Mouse (Mus musculus) cerebellum, adult 2 months (tissue): ENCODE measurements at regions not wholly inside any gene's neighbourhood (a gene's known extent, or its start where the extent isn't known, plus 50 kb on each side); places are given as distances from the start of the nearest gene placed in this dataset.

Source experiments
- CTCF ChIP-seq: fragments of 200-500 bp; IDR thresholded peaks from 2 replicates; pipeline ENCODE4 v1.5.1; 2011; ENCODE audit warnings: low read depth, mild to moderate bottlenecking, control low read depth, low read length, moderate library complexity, borderline replicate concordance; ENCODE audit not compliant: insufficient read depth
- POLR2A ChIP-seq: fragments of 200-500 bp; IDR thresholded peaks from 2 replicates; pipeline ENCODE4 v1.6.1; 2011; ENCODE audit warnings: low read length, control low read depth, borderline replicate concordance; ENCODE audit not compliant: insufficient read depth

- no peak for TF ChIP-seq CTCF
- no peak for TF ChIP-seq POLR2A
Observed at GRCm38 (mm10) chr7:73304799-73305198, 70.5 kb upstream of the Rgma start.
